Mouse (Mus musculus): Measurements from ENCODE around the gene Slc36a1. TPM values are rescaled to one million over a fixed set of nuclear protein-coding genes. Genes with fewer than 3 reads are reported as not detected.
A peak's percentile ranks its signal among the peaks of the same experiment; 100 is the strongest.

Slc36a1 gene
- total and polyA plus RNA-seq, 3 experiments: 0.51 to 5.0 (median 2.5) TPM

- no peak overlapping the region for H3K4me3 ChIP-seq (replicated peaks in 1 of 3; ENCODE audit: low read depth in 2 of 3, low read length in 2 of 3, poor library complexity in 1 of 3)
- H3K4me1 ChIP-seq (ENCODE audit: control insufficient read depth in 1 of 2, insufficient read depth in 2 of 2): peaks cover 3 to 13% of the 10 kb centered on the region in 2 experiments
Measured at GRCm38 (mm10) chr11:55208001-55208690, 4.0 kb downstream of the Slc36a1 start.

GRCm38 (mm10) chr11:55209032-55209431, 4.9 kb downstream of the Slc36a1 start:
- no peak overlapping the region for H3K4me2 ChIP-seq (ENCODE audit: insufficient read depth, low read depth, poor library complexity, severe bottlenecking)
- H3K27ac ChIP-seq (ENCODE audit: insufficient read depth, low read depth): no peak overlapping the region
- H3K27me3 ChIP-seq (replicated peaks): peaks cover 3% of the 10 kb centered on the region
- peaks cover 0 to 10% of the 10 kb centered on the region in 2 experiments for H3K36me3 ChIP-seq (replicated peaks in 1 of 2; ENCODE audit: control insufficient read depth in 1 of 2, insufficient read depth in 1 of 2, low read length in 1 of 2)
- no peak overlapping the region for H3K9ac ChIP-seq (ENCODE audit: insufficient read depth, low read depth)
- no peaks in the 10 kb centered on the region for H3K9me3 ChIP-seq (replicated peaks; ENCODE audit: low read length)
- DNase-seq (ENCODE audit: extremely low read depth): no peak
- no peak overlapping the region for H3K4me3 ChIP-seq (replicated peaks in 1 of 3; ENCODE audit: low read depth in 2 of 3, low read length in 2 of 3, poor library complexity in 1 of 3)
- in situ Hi-C loops (cut with MboI; ENCODE audit: low pct_ligation_motif_present, low pct_unique_long_range_greater_than_20kb, low sequenced_read_pairs): loop anchor here (5.0 to 10.0 kb wide), 2 partner anchors 43 to 176 kb away; no protein-coding TSS in a partner anchor
- dilution Hi-C loops (cut with MboI; ENCODE audit: extremely low pct_ligation_motif_present, extremely low pct_unique_long_range_greater_than_20kb, low sequenced_read_pairs): no loop called here
- no peaks in the 10 kb centered on the region for H3K79me2 ChIP-seq (replicated peaks; ENCODE audit: control insufficient read depth, extremely low read depth, insufficient read depth, poor library complexity, severe bottlenecking)
- peaks cover 3 to 13% of the 10 kb centered on the region in 2 experiments for H3K4me1 ChIP-seq (ENCODE audit: control insufficient read depth in 1 of 2, insufficient read depth in 2 of 2)
- TF ChIP-seq ZMIZ1 (IDR thresholded peaks at IDR 0.05; ENCODE audit: low read depth, low read length) (no peak), NELFE (IDR thresholded peaks at IDR 0.05; ENCODE audit: low read depth, low read length) (no peak), ETS1 (conservative IDR thresholded peaks at IDR 0.05; ENCODE audit: low read depth, low read length) (no peak)

More at GRCm38 (mm10) chr11:55208001-55208690, 4.0 kb downstream of the Slc36a1 start:
- DNase-seq (ENCODE audit: extremely low read depth): peak; percentile 19
- Histone ChIP-seq H3K79me2 (replicated peaks; ENCODE audit: control insufficient read depth, extremely low read depth, insufficient read depth, poor library complexity, severe bottlenecking) (no peaks in the 10 kb centered on the region), H3K36me3 (replicated peaks in 1 of 2; ENCODE audit: control insufficient read depth in 1 of 2, insufficient read depth in 1 of 2, low read length in 1 of 2) (peaks cover 0 to 5% of the 10 kb centered on the region in 2 experiments), H3K27me3 (replicated peaks) (peaks cover 3% of the 10 kb centered on the region), H3K9me3 (replicated peaks; ENCODE audit: low read length) (no peaks in the 10 kb centered on the region), H3K9ac (ENCODE audit: insufficient read depth, low read depth) (no peak overlapping the region), H3K4me2 (ENCODE audit: insufficient read depth, low read depth, poor library complexity, severe bottlenecking) (no peak overlapping the region), H3K27ac (ENCODE audit: insufficient read depth, low read depth) (no peak overlapping the region)
- dilution Hi-C loops (cut with MboI; ENCODE audit: extremely low pct_ligation_motif_present, extremely low pct_unique_long_range_greater_than_20kb, low sequenced_read_pairs) (no loop called here), in situ Hi-C loops (cut with MboI; ENCODE audit: low pct_ligation_motif_present, low pct_unique_long_range_greater_than_20kb, low sequenced_read_pairs) (loop anchor here (5.0 to 10.0 kb wide), 2 partner anchors 44 to 177 kb away; no protein-coding TSS in a partner anchor)
- no peak for TF ChIP-seq ELF1 (IDR thresholded peaks at IDR 0.05; ENCODE audit: low read depth, low read length)
- TF ChIP-seq POLR2AphosphoS2 (IDR thresholded peaks at IDR 0.05; ENCODE audit: low read depth, low read length): no peak
- TF ChIP-seq JUN (IDR thresholded peaks at IDR 0.05; ENCODE audit: insufficient read depth, low read depth, low read length): no peak
- peak; percentile 32; the same call in 1 of the 2 replicates for TF ChIP-seq EP300 (IDR thresholded peaks at IDR 0.05; ENCODE audit: low read length)

GRCm38 (mm10) chr11:55209626-55210353, 5.6 kb downstream of the Slc36a1 start:
- H3K36me3 ChIP-seq (replicated peaks in 1 of 2; ENCODE audit: control insufficient read depth in 1 of 2, insufficient read depth in 1 of 2, low read length in 1 of 2): peaks cover 0 to 16% of the 10 kb centered on the region in 2 experiments
- H3K4me3 ChIP-seq (replicated peaks in 1 of 3; ENCODE audit: low read depth in 2 of 3, low read length in 2 of 3, poor library complexity in 1 of 3): no peak overlapping the region
- peaks cover 3 to 13% of the 10 kb centered on the region in 2 experiments for H3K4me1 ChIP-seq (ENCODE audit: control insufficient read depth in 1 of 2, insufficient read depth in 2 of 2)
- H3K27ac ChIP-seq (ENCODE audit: insufficient read depth, low read depth): no peak overlapping the region
- H3K79me2 ChIP-seq (replicated peaks; ENCODE audit: control insufficient read depth, extremely low read depth, insufficient read depth, poor library complexity, severe bottlenecking): no peaks in the 10 kb centered on the region
- no peak overlapping the region for H3K9ac ChIP-seq (ENCODE audit: insufficient read depth, low read depth)
- DNase-seq (ENCODE audit: extremely low read depth): no peak
- H3K27me3 ChIP-seq (replicated peaks): no peaks in the 10 kb centered on the region
- H3K9me3 ChIP-seq (replicated peaks; ENCODE audit: low read length): no peaks in the 10 kb centered on the region
- in situ Hi-C loops (cut with MboI; ENCODE audit: low pct_ligation_motif_present, low pct_unique_long_range_greater_than_20kb, low sequenced_read_pairs) (loop anchor here (5.0 to 10.0 kb wide), 2 partner anchors 43 to 175 kb away; no protein-coding TSS in a partner anchor), dilution Hi-C loops (cut with MboI; ENCODE audit: extremely low pct_ligation_motif_present, extremely low pct_unique_long_range_greater_than_20kb, low sequenced_read_pairs) (no loop called here)
- no peak overlapping the region for H3K4me2 ChIP-seq (ENCODE audit: insufficient read depth, low read depth, poor library complexity, severe bottlenecking)
- no peak for TF ChIP-seq NRF1 (IDR thresholded peaks at IDR 0.05; ENCODE audit: low read depth, low read length)
- TF ChIP-seq ELF1 (IDR thresholded peaks at IDR 0.05; ENCODE audit: low read depth, low read length): no peak
- no peak for TF ChIP-seq RAD21 (IDR thresholded peaks at IDR 0.05; ENCODE audit: low read depth, low read length)
- no peak for TF ChIP-seq SMC3 (IDR thresholded peaks at IDR 0.05; ENCODE audit: low read depth, low read length)
- no peak for TF ChIP-seq MEF2A (IDR thresholded peaks at IDR 0.05; ENCODE audit: borderline replicate concordance, low read depth, low read length)
- TF ChIP-seq ZC3H11A (IDR thresholded peaks at IDR 0.05; ENCODE audit: low read depth, low read length): no peak
- TF ChIP-seq ZKSCAN1 (IDR thresholded peaks at IDR 0.05; ENCODE audit: borderline replicate concordance, low read depth, low read length): no peak
- no peak for TF ChIP-seq JUND (conservative IDR thresholded peaks at IDR 0.05; ENCODE audit: low read depth, low read length)
- no peak for TF ChIP-seq UBTF (IDR thresholded peaks at IDR 0.05; ENCODE audit: low read depth, low read length)
- no peak for TF ChIP-seq RCOR1 (conservative IDR thresholded peaks at IDR 0.05; ENCODE audit: low read depth, low read length)
- TF ChIP-seq GABPA (IDR thresholded peaks at IDR 0.05; ENCODE audit: insufficient replicate concordance, low read depth, low read length): no peak
- TF ChIP-seq MAZ (IDR thresholded peaks at IDR 0.05; ENCODE audit: low read depth, low read length): no peak
- TF ChIP-seq KAT2A (IDR thresholded peaks at IDR 0.05; ENCODE audit: insufficient replicate concordance, low read length): no peak
- TF ChIP-seq BHLHE40 (IDR thresholded peaks at IDR 0.05; ENCODE audit: low read depth, low read length): no peak
- TF ChIP-seq POLR2AphosphoS2 (IDR thresholded peaks at IDR 0.05; ENCODE audit: low read depth, low read length): no peak
- TF ChIP-seq USF1 (IDR thresholded peaks at IDR 0.05; ENCODE audit: low read depth, low read length): no peak
